ENCODE assay signal across 8 mouse cellular contexts in genomic region chr19:17388404-17388803, GRCm38 (mm10). TPM values are rescaled to one million over a fixed set of nuclear protein-coding genes. Genes with fewer than 3 reads are reported as not detected.
DNase-seq lines count a peak whose midpoint lies in the region; ATAC-seq and TF ChIP-seq lines count a peak whose summit lies in the region.

No protein-coding gene starts in this region.

- H3K9ac ChIP-seq in liver, embryonic 14.5 days (replicated peaks): no peak overlapping the region
- no peak overlapping the region for H3K9ac ChIP-seq in liver, embryonic 12.5 days

- H3K9me3 ChIP-seq in liver, embryonic 14.5 days (ENCODE audit: control insufficient read depth, low read length): no peaks in the 10 kb centered on the region
- H3K9me3 ChIP-seq in liver, embryonic 12.5 days (replicated peaks): no peaks in the 10 kb centered on the region

- no peak overlapping the region for H3K4me3 ChIP-seq in liver, embryonic 14.5 days (ENCODE audit: insufficient read depth in 1 of 2, low read depth in 2 of 2, low read length in 2 of 2)
- no peak overlapping the region for H3K4me3 ChIP-seq in liver, embryonic 12.5 days

- H3K4me2 ChIP-seq in liver, embryonic 14.5 days (ENCODE audit: low read depth): no peak overlapping the region
- H3K4me2 ChIP-seq in liver, embryonic 12.5 days: no peak overlapping the region

- H3K4me1 ChIP-seq in liver, embryonic 14.5 days (replicated peaks; ENCODE audit: control insufficient read depth in 2 of 2, insufficient read depth in 2 of 2, low read length in 1 of 2): peaks cover 3 to 8% of the 10 kb centered on the region in 2 experiments; a peak in 3 of 4 replicates
- peaks cover 30% of the 10 kb centered on the region for H3K4me1 ChIP-seq in liver, embryonic 12.5 days

- no peaks in the 10 kb centered on the region for H3K36me3 ChIP-seq in liver, embryonic 14.5 days (replicated peaks; ENCODE audit: control insufficient read depth, insufficient read depth, low read depth)
- H3K36me3 ChIP-seq in liver, embryonic 12.5 days: no peaks in the 10 kb centered on the region

- no peaks in the 10 kb centered on the region for H3K27me3 ChIP-seq in liver, embryonic 14.5 days (ENCODE audit: control insufficient read depth, insufficient read depth, low read length)
- H3K27me3 ChIP-seq in liver, embryonic 12.5 days (replicated peaks): no peaks in the 10 kb centered on the region

- no peak for ATAC-seq in liver, embryonic 14.5 days (ENCODE audit: insufficient read depth)
- ATAC-seq in liver, embryonic 12.5 days: no peak
- peak; percentile 50; the same call in 1 of the 2 replicates for ATAC-seq in megakaryocyte-erythroid progenitor cell, adult 5-6 weeks (replicated peaks; ENCODE audit: low FRiP score, low TSS enrichment, poor library complexity, severe bottlenecking)

- peak; percentile 59 for TF ChIP-seq CTCF in liver, embryonic 14.5 days (IDR thresholded peaks at IDR 0.05; ENCODE audit: low read depth)

- TF ChIP-seq EP300 in liver, embryonic 14.5 days (IDR thresholded peaks at IDR 0.05; ENCODE audit: low read depth): no peak

- 21% methylated on average over 2 of the region's 2 CpGs for WGBS in liver, embryonic 14.5 days (ENCODE audit: insufficient replicate concordance)
- 9% methylated on average over 2 of the region's 2 CpGs for WGBS in liver, embryonic 12.5 days (ENCODE audit: insufficient replicate concordance)

- no peak overlapping the region for H3K27ac ChIP-seq in liver, embryonic 14.5 days
- H3K27ac ChIP-seq in liver, embryonic 12.5 days: no peak overlapping the region

- peak; percentile 32 to 45 for DNase-seq in cerebellum, adult 18-20 months
- no peak for DNase-seq in cerebellum, postnatal 4 days (ENCODE audit: low spot score in 2 of 2)
- DNase-seq in liver, embryonic 14.5 days (ENCODE audit: low read depth in 3 of 3, low spot score in 3 of 3): no peak
- peak; percentile 69 for DNase-seq in embryo, embryonic 11 days
- DNase-seq in thymus, postnatal 36 days: no peak
- DNase-seq in T-cell, adult 2 months (ENCODE audit: low spot score): no peak

RNA-seq across cellular contexts. Expression of gene Rfk, which starts 5.4 kb away (rescaled TPM):
- polyA plus RNA-seq in liver, embryonic 14.5 days (2012; rRNA removed): 19.8 and 26.2 TPM in 2 replicates
- polyA plus RNA-seq in liver, embryonic 14.5 days (2014; fragmentation: Nextera tagmentation; extraction: Ambion mirVana): 47.4 and 53.3 TPM in 2 replicates
- polyA plus RNA-seq in liver, embryonic 12.5 days (2016; fragmentation: Nextera tagmentation; extraction: Ambion mirVana): 79.8 and 85.5 TPM in 2 replicates
- total RNA-seq in megakaryocyte-erythroid progenitor cell, adult 5-6 weeks (2014; fragmentation: Nextera tagmentation): 51.3 and 62.6 TPM in 2 replicates
- 49.0 and 49.4 TPM in 2 replicates for total RNA-seq in megakaryocyte-erythroid progenitor cell, adult 5-6 weeks (2017)

RNA-seq across cellular contexts. Expression of gene Gcnt1, which starts 15.8 kb away (rescaled TPM):
- polyA plus RNA-seq in liver, embryonic 14.5 days (2012; rRNA removed): 11.9 and 14.6 TPM in 2 replicates
- polyA plus RNA-seq in liver, embryonic 14.5 days (2014; fragmentation: Nextera tagmentation; extraction: Ambion mirVana): 25.1 and 26.0 TPM in 2 replicates
- polyA plus RNA-seq in liver, embryonic 12.5 days (2016; fragmentation: Nextera tagmentation; extraction: Ambion mirVana): 25.2 and 25.9 TPM in 2 replicates
- 12.0 and 26.0 TPM in 2 replicates for total RNA-seq in megakaryocyte-erythroid progenitor cell, adult 5-6 weeks (2014; fragmentation: Nextera tagmentation)
- 18.0 and 23.7 TPM in 2 replicates for total RNA-seq in megakaryocyte-erythroid progenitor cell, adult 5-6 weeks (2017)

Comparison
In these comparisons a context has a peak if more than half of its experiments do, and no peak if none do; other contexts are left out.
1. DNase-seq: peak in cerebellum, adult 18-20 months (2 of 2) and embryo, embryonic 11 days (single experiment); none in cerebellum, postnatal 4 days (0 of 2), liver, embryonic 14.5 days (0 of 3), thymus, postnatal 36 days (0 of 2) and T-cell, adult 2 months (single experiment).